Mouse (Mus musculus): ENCODE measurements around the gene Tom1. TPM values are rescaled to one million over a fixed set of nuclear protein-coding genes. Genes with fewer than 3 reads are reported as not detected.

The Tom1 gene
- total and polyA plus RNA-seq, 3 experiments, result 18.0 to 32.6 TPM; not detected in 1

DNA sequence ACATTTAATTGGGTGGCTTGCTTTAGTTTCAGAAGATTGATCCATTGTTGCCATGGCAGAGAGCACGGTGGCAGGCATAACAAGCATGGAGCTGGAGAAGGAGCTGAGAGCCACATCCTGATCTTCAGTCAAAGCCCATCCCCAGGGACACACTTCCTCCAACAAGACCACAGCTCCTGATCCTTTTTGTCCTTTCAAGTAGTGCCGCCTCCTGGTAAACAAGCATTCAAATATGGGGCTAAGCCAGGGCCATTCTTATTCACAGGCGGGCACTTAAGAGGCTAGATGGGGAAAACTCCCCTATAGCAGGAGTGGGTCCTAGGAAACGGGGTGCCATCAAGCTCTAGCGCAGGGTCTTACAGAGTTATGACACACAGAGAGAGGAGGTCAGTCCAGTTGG, 46.1 kb upstream of the Tom1 start:
- Histone ChIP-seq H3K27ac (ENCODE audit: control insufficient read depth, low read depth, low read length) (no peak overlapping the region), H3K4me3 (ENCODE audit: control insufficient read depth in 1 of 2, insufficient read depth in 1 of 2, low read depth in 2 of 2, low read length in 2 of 2) (no peak overlapping the region), H3K9me3 (replicated peaks; ENCODE audit: insufficient read depth, low read length) (no peaks in the 10 kb centered on the region), H3K79me2 (ENCODE audit: control insufficient read depth, insufficient read depth, low read length, poor library complexity) (no peaks in the 10 kb centered on the region), H3K9ac (ENCODE audit: control insufficient read depth, low read depth, low read length, poor library complexity, severe bottlenecking) (no peak overlapping the region), H3K36me3 (ENCODE audit: control insufficient read depth in 1 of 2, insufficient read depth in 2 of 2, low read length in 2 of 2) (no peaks in the 10 kb centered on the region), H3K4me1 (ENCODE audit: control insufficient read depth in 1 of 2, insufficient read depth in 2 of 2, low read length in 2 of 2) (no peaks in the 10 kb centered on the region), H3K27me3 (ENCODE audit: control insufficient read depth in 1 of 2, insufficient read depth in 2 of 2, low read length in 2 of 2) (no peaks in the 10 kb centered on the region; a peak in 1 of 4 replicates)
- no peak for DNase-seq (ENCODE audit: low read depth, low spot score)
- TF ChIP-seq CHD2 (IDR thresholded peaks at IDR 0.05; ENCODE audit: low read length), result no peak
- no peak for TF ChIP-seq RAD21 (IDR thresholded peaks at IDR 0.05; ENCODE audit: low read depth, low read length)
- no peak for TF ChIP-seq GABPA (IDR thresholded peaks at IDR 0.05; ENCODE audit: low read depth, low read length)
- no peak for TF ChIP-seq USF1 (IDR thresholded peaks at IDR 0.05; ENCODE audit: low read depth, low read length)
- TF ChIP-seq ELF1 (IDR thresholded peaks at IDR 0.05; ENCODE audit: low read depth, low read length), result no peak
- TF ChIP-seq POLR2AphosphoS2 (IDR thresholded peaks at IDR 0.05; ENCODE audit: low read length), result no peak
- no peak for TF ChIP-seq HCFC1 (IDR thresholded peaks at IDR 0.05; ENCODE audit: low read depth, low read length)
- TF ChIP-seq ZC3H11A (IDR thresholded peaks at IDR 0.05; ENCODE audit: low read depth, low read length), result no peak
- no peak for TF ChIP-seq TAL1 (IDR thresholded peaks at IDR 0.05; ENCODE audit: low read length)
- no peak for TF ChIP-seq KAT2A (conservative IDR thresholded peaks at IDR 0.05; ENCODE audit: low read depth, low read length)
- no peak for TF ChIP-seq MXI1 (IDR thresholded peaks at IDR 0.05; ENCODE audit: low read depth, low read length)
- TF ChIP-seq NELFE (IDR thresholded peaks at IDR 0.05; ENCODE audit: low read depth, low read length), result no peak
- TF ChIP-seq NRF1 (IDR thresholded peaks at IDR 0.05; ENCODE audit: insufficient read depth, low read depth, low read length, poor library complexity, severe bottlenecking), result no peak
- no peak for TF ChIP-seq MEF2A (IDR thresholded peaks at IDR 0.05; ENCODE audit: extremely low read depth, insufficient replicate concordance, low read depth, low read length, poor library complexity, severe bottlenecking)
- no peak for TF ChIP-seq MAZ (IDR thresholded peaks at IDR 0.05; ENCODE audit: low read depth, low read length)

DNA sequence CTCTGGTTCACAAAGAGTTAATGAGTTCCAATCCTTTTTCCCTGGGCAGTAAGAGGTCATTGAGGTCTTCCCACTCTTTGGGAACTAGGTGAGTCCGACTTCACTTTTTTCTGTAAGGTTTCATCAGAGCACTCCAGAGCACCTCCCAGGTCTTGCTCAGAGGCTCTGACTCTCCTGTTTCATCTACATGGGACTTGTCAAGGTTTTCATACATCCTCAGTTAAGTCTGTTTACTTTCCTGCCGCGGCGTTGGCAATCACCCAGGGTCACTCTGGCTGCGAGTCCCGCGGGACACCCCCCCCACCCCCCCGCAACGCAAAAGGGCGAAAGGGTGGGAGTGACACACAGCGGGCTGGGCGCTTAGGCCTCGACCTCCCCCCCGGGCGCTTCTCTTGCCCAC, 43.5 kb upstream of the Tom1 start:
- Histone ChIP-seq H3K9ac (ENCODE audit: control insufficient read depth, low read depth, low read length, poor library complexity, severe bottlenecking) (no peak overlapping the region), H3K36me3 (ENCODE audit: control insufficient read depth in 1 of 2, insufficient read depth in 2 of 2, low read length in 2 of 2) (peaks cover 0 to 8% of the 10 kb centered on the region in 2 experiments; a peak in 2 of 4 replicates), H3K79me2 (ENCODE audit: control insufficient read depth, insufficient read depth, low read length, poor library complexity) (peaks cover 6% of the 10 kb centered on the region; the same call in 1 of the 2 replicates), H3K4me1 (ENCODE audit: control insufficient read depth in 1 of 2, insufficient read depth in 2 of 2, low read length in 2 of 2) (peaks cover 0 to 4% of the 10 kb centered on the region in 2 experiments), H3K4me3 (ENCODE audit: control insufficient read depth in 1 of 2, insufficient read depth in 1 of 2, low read depth in 2 of 2, low read length in 2 of 2) (no peak overlapping the region), H3K9me3 (replicated peaks; ENCODE audit: insufficient read depth, low read length) (no peaks in the 10 kb centered on the region), H3K27ac (ENCODE audit: control insufficient read depth, low read depth, low read length) (no peak overlapping the region), H3K27me3 (ENCODE audit: control insufficient read depth in 1 of 2, insufficient read depth in 2 of 2, low read length in 2 of 2) (no peaks in the 10 kb centered on the region; a peak in 1 of 4 replicates)
- no peak for DNase-seq (ENCODE audit: low read depth, low spot score)
- TF ChIP-seq ELF1 (IDR thresholded peaks at IDR 0.05; ENCODE audit: low read depth, low read length), result no peak

Data from MEL (cell line).